Mouse (Mus musculus) kidney, postnatal 0 days (tissue): ENCODE data around the gene Shb. TPM values are rescaled to one million over a fixed set of nuclear protein-coding genes. Genes with fewer than 3 reads are reported as not detected.

Source experiments
- ATAC-seq: fragments of 200-750 bp; cut with Nextera tagmentation; replicated peaks from 2 replicates; pipeline ENCODE4 v1.8.0; 2017; ENCODE audit warnings: low read depth, moderate number of reproducible peaks, moderate TSS enrichment, moderate library complexity; ENCODE audit not compliant: low FRiP score
- DNase-seq: peaks from one replicate; pipeline ENCODE4 v3.0.0-alpha.2; 2016; ENCODE audit warnings: low spot score
- H3K27ac ChIP-seq: fragments of 300-500 bp; sonication (generic); 2 replicates; pipeline ENCODE4 v1.5.1; 2014; ENCODE audit warnings: mild to moderate bottlenecking
- H3K27me3 ChIP-seq: fragments of 300-500 bp; sonication (generic); 2 replicates; pipeline ENCODE4 v1.6.1; 2014; ENCODE audit warnings: low read length, mixed read lengths; ENCODE audit not compliant: insufficient read depth
- H3K36me3 ChIP-seq: fragments of 300-500 bp; sonication (generic); 2 replicates; pipeline ENCODE4 v1.6.1; 2014; ENCODE audit warnings: low read length, mixed read lengths; ENCODE audit not compliant: insufficient read depth
- H3K4me1 ChIP-seq: fragments of 300-500 bp; sonication (generic); replicated peaks from 2 replicates; pipeline ENCODE4 v1.6.1; 2014; ENCODE audit warnings: antibody characterized with exemption, low read length, mixed read lengths; ENCODE audit not compliant: insufficient read depth
- H3K4me2 ChIP-seq: fragments of 300-500 bp; sonication (generic); 2 replicates; pipeline ENCODE4 v1.6.1; 2014; ENCODE audit warnings: mild to moderate bottlenecking, low read length, moderate library complexity, mixed read lengths
- H3K4me3 ChIP-seq: fragments of 300-500 bp; sonication (generic); replicated peaks from 2 replicates; pipeline ENCODE4 v1.5.1; 2014; ENCODE audit warnings: low read depth, low read length
- H3K9ac ChIP-seq: fragments of 300-500 bp; sonication (generic); 2 replicates; pipeline ENCODE4 v1.6.1; 2014; ENCODE audit warnings: low read depth, low read length
- H3K9me3 ChIP-seq: fragments of 300-500 bp; sonication (generic); replicated peaks from 2 replicates; pipeline ENCODE4 v1.6.1; 2016; ENCODE audit warnings: low read length, inconsistent platforms, mixed read lengths
- CTCF ChIP-seq: IDR thresholded peaks from 2 replicates; pipeline ENCODE4 v1.5.1; 2016; ENCODE audit warnings: antibody characterized with exemption, low read depth, mild to moderate bottlenecking, moderate library complexity
- WGBS: fragments of 180-500 bp; shearing (Covaris S2); extraction: QIAGEN DNeasy Blood & Tissue Kit; methylation state at CpG from one replicate; pipeline ENCODE4 v1.1.7; 2014; 5-methylcytosine and 5-hydroxymethylcytosine counted together
- polyA plus RNA-seq: library from polyadenylated mRNA; unstranded; fragments of >200 nt; fragmentation: Nextera tagmentation; extraction: Ambion mirVana; gene quantifications from 2 replicates; pipeline ENCODE4 v1.2.1, GENCODE M21; 2015

Gene Shb
- polyA plus RNA-seq, 1 experiment from 2014 or later, result 6.6 TPM

GRCm38 (mm10) chr4:45435899-45436298 is 96.4 kb downstream of the Shb start:
- no peaks in the 10 kb centered on the region for H3K9me3 ChIP-seq
- peaks cover 6% of the 10 kb centered on the region; the same call in 1 of the 2 replicates for H3K36me3 ChIP-seq
- H3K4me2 ChIP-seq, result no peak overlapping the region
- peaks cover 27% of the 10 kb centered on the region for H3K4me1 ChIP-seq
- TF ChIP-seq CTCF, result peak; percentile 43; the same call in 1 of the 2 replicates
- ATAC-seq (no peak), DNase-seq (peak; percentile 83)
- H3K4me3 ChIP-seq, result no peak overlapping the region
- 0 out of 2 replicates have a peak overlapping the region, but pooled peaks have one; percentile 8 for H3K9ac ChIP-seq
- peak overlapping the region; percentile 36; the same call in 1 of the 2 replicates for H3K27ac ChIP-seq
- WGBS, result 48% methylated on average over 2 of the region's 2 CpGs
- no peaks in the 10 kb centered on the region for H3K27me3 ChIP-seq

- Histone ChIP-seq H3K4me1 (peaks cover 27% of the 10 kb centered on the region), H3K36me3 (0 out of 2 replicates have a peak, but pooled peaks cover 6% of the 10 kb centered on the region), H3K4me3 (no peak overlapping the region), H3K9me3 (no peaks in the 10 kb centered on the region), H3K4me2 (no peak overlapping the region), H3K9ac (no peak overlapping the region), H3K27me3 (no peaks in the 10 kb centered on the region), H3K27ac (0 out of 2 replicates have a peak overlapping the region, but pooled peaks have one; percentile 33)
- WGBS, result 47% methylated on average over 4 of the region's 4 CpGs
- TF ChIP-seq CTCF, result no peak
- ATAC-seq, result no peak
- DNase-seq, result no peak
Measured at GRCm38 (mm10) chr4:45434681-45435080, 97.6 kb downstream of the Shb start.

- H3K27ac ChIP-seq, result 0 out of 2 replicates have a peak overlapping the region, but pooled peaks have one; percentile 13
- WGBS, result 57% methylated on average over 12 of the region's 12 CpGs
- peaks cover 27% of the 10 kb centered on the region for H3K4me1 ChIP-seq
Measured at GRCm38 (mm10) chr4:45434071-45434470, 98.2 kb downstream of the Shb start.

GRCm38 (mm10) chr4:45431806-45432205 is 100.5 kb downstream of the Shb start:
- Histone ChIP-seq H3K9ac (no peak overlapping the region), H3K9me3 (no peaks in the 10 kb centered on the region), H3K36me3 (0 out of 2 replicates have a peak, but pooled peaks cover 6% of the 10 kb centered on the region), H3K27me3 (no peaks in the 10 kb centered on the region), H3K27ac (no peak overlapping the region), H3K4me3 (no peak overlapping the region), H3K4me2 (no peak overlapping the region), H3K4me1 (peaks cover 25% of the 10 kb centered on the region)
- TF ChIP-seq CTCF, result no peak
- ATAC-seq (no peak), DNase-seq (no peak)
- 83% methylated on average over 3 of the region's 3 CpGs for WGBS

More at GRCm38 (mm10) chr4:45434071-45434470, 98.2 kb downstream of the Shb start:
- ATAC-seq (no peak), DNase-seq (no peak)
- Histone ChIP-seq H3K27me3 (no peaks in the 10 kb centered on the region), H3K9me3 (no peaks in the 10 kb centered on the region), H3K36me3 (0 out of 2 replicates have a peak, but pooled peaks cover 6% of the 10 kb centered on the region), H3K9ac (no peak overlapping the region), H3K4me3 (no peak overlapping the region), H3K4me2 (no peak overlapping the region)
- no peak for TF ChIP-seq CTCF

- no peaks in the 10 kb centered on the region for H3K27me3 ChIP-seq
- no peak overlapping the region for H3K27ac ChIP-seq
- no peak for DNase-seq
Measured at GRCm38 (mm10) chr4:45431316-45431715, 101.0 kb downstream of the Shb start.

GRCm38 (mm10) chr4:45429451-45429850 is 102.8 kb downstream of the Shb start:
- no peak for TF ChIP-seq CTCF
- H3K36me3 ChIP-seq, result 0 out of 2 replicates have a peak, but pooled peaks cover 6% of the 10 kb centered on the region
- no peaks in the 10 kb centered on the region for H3K9me3 ChIP-seq
- H3K27ac ChIP-seq, result no peak overlapping the region
- 78% methylated on average over 7 of the region's 7 CpGs for WGBS
- ATAC-seq (no peak), DNase-seq (no peak)
- H3K4me1 ChIP-seq, result 0 out of 2 replicates have a peak, but pooled peaks cover 6% of the 10 kb centered on the region
- no peak overlapping the region for H3K4me2 ChIP-seq
- no peak overlapping the region for H3K4me3 ChIP-seq
- no peak overlapping the region for H3K9ac ChIP-seq
- no peaks in the 10 kb centered on the region for H3K27me3 ChIP-seq

More at GRCm38 (mm10) chr4:45431316-45431715, 101.0 kb downstream of the Shb start:
- Histone ChIP-seq H3K4me3 (no peak overlapping the region), H3K9me3 (no peaks in the 10 kb centered on the region), H3K36me3 (0 out of 2 replicates have a peak, but pooled peaks cover 6% of the 10 kb centered on the region), H3K4me2 (no peak overlapping the region), H3K4me1 (peaks cover 20% of the 10 kb centered on the region), H3K9ac (no peak overlapping the region)
- WGBS, result 88% methylated on average over 3 of the region's 3 CpGs
- ATAC-seq, result no peak
- no peak for TF ChIP-seq CTCF
